Mouse (Mus musculus) ES-CJ7 (cell line): ENCODE measurements around the gene 4933409G03Rik.
A peak's percentile ranks its signal among the peaks of the same experiment; 100 is the strongest.
"Not testable (repeated sequence)": the region's sequence is repeated elsewhere in the genome, so short reads cannot be mapped to it uniquely, and the experiment has no call there.

ENCODE experiments used
- DNase-seq: peaks from one replicate; pipeline ENCODE4 v3.0.0; 2011; ENCODE audit warnings: low read depth, low spot score

The 4933409G03Rik gene

DNA sequence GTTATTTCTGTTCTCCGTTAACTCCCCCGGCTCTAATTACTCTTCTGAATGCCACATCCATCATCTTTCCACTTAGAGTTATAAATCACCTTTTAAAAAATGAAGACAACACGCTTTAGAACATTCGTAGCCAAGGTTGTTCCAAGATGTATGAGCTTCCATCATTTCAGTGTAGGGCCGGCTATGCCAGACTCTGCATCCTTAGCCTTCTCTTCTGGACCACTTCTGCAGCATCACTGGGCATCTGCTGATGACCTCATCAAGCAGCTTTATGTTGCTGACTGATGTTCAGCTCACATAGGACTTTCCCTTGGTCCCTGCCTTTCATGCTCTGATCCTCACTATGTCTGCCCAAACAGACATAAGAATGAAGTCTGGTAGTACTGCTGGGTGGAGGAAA is at the start of gene 4933409G03Rik:
4933409G03Rik (plus strand) TSS at position 301 of the 400 bp plus-strand sequence.
- no peak for DNase-seq

DNA sequence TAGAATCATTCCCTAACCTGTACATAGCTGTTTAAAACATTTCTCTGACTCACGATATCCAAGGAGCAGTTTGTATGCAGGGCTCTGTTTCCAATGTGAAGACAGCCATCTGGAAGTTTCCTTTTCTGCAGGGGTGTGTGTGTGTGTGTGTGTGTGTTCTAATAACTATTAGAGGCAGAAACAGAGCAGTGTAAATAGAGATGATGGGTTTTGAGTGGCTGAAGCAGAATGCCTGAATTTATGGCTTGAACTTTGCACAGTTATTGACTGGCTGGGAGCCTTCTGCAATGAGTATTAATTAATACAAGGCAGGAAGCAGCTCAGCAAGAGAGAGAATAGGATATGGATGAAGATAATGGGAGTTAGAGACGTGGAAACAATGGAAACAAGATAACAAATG is 38.0 kb upstream of the 4933409G03Rik start:
- no peak for DNase-seq

DNA sequence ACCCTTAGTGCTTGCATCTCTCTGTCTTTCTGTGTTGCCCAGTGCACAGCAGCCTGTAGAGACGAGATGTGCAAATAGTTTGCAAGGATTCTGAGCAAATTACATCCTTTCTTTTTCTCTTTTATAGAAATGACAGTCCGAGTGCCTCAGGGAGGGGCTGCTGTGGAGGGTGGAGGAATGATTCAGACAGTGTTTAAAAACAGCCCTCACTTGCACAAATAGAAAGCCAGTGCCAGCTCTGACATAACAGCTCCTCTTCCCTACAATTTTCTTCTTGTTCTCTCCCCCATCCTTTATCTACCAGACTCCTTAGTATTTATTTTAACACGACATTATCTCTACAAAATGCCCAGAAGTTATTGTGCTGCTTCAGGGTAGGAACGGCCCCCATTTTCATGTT is 21.4 kb upstream of the 4933409G03Rik start:
- DNase-seq = no peak

DNA sequence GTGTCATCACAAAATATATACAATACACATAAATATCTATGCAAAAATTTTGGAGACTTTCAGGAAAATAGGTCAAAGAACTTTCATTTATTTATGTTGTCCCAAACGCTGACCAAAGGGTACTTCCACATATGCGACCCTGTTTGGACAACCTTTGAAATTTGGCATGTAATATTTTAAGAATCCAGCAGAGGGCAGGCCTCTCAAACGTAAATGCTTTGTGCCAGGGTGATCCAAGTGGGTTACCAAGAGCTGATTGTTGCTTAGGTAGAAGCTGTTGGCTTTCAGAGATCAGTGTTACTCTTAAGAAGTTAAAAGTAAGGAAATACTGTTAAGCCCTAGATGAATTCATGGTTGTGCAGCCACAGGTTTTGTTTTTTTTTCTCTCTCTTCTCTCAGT is 18.9 kb upstream of the 4933409G03Rik start:
- peak; percentile 56 for DNase-seq

DNA sequence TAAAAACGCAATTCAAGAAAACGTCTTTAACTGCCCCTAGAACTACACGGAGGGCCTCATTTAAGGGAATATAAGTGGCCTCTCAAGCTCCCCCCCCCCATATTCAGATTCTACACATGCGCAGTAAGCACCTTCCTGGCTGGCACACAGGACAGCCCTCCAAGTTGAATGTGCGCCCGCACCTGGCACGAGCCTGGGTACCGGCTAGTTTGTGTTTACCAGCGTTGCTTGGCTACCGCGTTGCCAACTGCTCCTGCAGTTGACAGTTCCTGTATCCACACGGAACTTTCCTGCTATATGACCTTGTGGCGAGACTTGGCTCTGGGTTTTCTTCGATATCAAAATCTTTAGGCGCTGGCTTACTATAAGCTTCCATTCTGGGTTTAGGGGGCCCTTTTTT is 13.9 kb upstream of the 4933409G03Rik start:
- no peak for DNase-seq

DNA sequence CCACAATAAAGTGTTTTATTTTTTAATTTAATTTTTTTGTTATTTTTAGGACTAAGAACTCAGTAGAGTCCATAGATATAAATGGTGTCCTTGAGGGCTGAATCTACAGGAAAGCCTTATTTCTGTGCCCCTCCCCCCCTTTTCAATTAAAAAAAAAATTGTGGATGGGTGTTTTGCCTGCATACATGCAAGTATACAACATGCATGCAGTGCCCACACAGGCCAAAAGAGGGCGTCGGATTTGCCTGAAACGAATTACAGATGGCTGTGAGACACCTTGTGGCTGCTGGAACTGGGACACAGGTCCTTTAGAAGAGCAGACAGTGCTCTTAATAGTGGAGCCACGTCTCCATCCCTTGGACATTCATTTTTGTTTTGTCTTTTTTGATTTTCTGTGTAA is 9.9 kb upstream of the 4933409G03Rik start:
- DNase-seq = peak; percentile 88

DNA sequence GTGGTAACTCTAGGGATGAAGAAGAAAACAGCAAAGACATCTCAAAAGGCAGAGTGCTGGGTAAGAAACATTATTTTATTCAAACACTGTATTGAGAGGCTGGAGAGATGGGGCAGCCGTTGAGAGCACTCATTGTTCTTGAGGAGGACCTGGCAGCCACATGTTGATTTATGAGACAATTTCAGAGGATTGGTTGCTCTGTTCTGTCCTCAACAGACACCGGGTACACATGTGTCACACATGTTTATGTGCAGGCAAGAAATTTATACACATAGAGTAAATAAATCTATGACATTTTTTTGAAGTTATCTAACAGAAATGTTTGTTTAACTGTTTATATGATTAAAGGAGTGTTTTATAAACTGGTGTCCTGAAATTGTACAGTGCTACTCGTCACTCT is 10.6 kb downstream of the 4933409G03Rik start:
- no peak for DNase-seq

DNA sequence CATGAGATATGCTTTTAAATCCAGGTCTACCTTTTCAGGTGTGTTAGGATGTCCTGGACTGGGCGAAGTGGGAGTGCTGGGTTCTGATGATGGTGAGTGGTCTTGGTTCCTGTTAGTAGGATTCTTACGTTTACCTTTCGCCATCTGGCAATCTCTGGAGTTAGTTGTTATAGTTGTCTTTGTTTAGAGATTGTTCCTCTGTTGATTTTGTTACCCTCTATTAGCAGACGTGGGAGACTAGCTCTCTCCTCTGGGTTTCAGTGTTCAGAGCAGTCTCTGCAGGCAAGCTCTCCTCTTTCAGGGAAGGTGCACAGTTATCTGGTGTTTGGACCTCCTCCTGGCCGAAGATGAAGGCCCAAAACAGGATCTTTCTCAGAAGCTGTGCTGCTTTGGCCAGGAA is 74.0 kb downstream of the 4933409G03Rik start, which contains the start of gene 4932414N04Rik:
4932414N04Rik (plus strand) TSS at position 301 of the 400 bp plus-strand sequence.
- not testable (repeated sequence) for DNase-seq
